Mouse (Mus musculus) WW6 (cell line): ENCODE results near the gene Ptprm.
A peak's percentile ranks its signal among the peaks of the same experiment; 100 is the strongest.

Experiments used
- DNase-seq: peaks from one replicate; pipeline ENCODE4 v3.0.0-alpha.2; 2013; ENCODE audit warnings: low read depth, low spot score

The Ptprm gene

GRCm38 (mm10) chr17:66783075-66783492 is 571.2 kb downstream of the Ptprm start:
- DNase-seq = no peak

GRCm38 (mm10) chr17:66781910-66782309 is 572.3 kb downstream of the Ptprm start:
- no peak for DNase-seq

- DNase-seq = no peak
These were observed 575.2 kb downstream of the Ptprm start for GRCm38 (mm10) chr17:66779026-66779425.

- DNase-seq = no peak
These were observed 584.6 kb downstream of the Ptprm start for GRCm38 (mm10) chr17:66769365-66770363.

- no peak for DNase-seq
These were observed 585.5 kb downstream of the Ptprm start for GRCm38 (mm10) chr17:66768689-66769275.

- DNase-seq = no peak
These were observed 588.1 kb downstream of the Ptprm start for GRCm38 (mm10) chr17:66766166-66766565.

GRCm38 (mm10) chr17:66764435-66764834 is 589.8 kb downstream of the Ptprm start:
- DNase-seq = no peak

GRCm38 (mm10) chr17:66762716-66763115 is 591.5 kb downstream of the Ptprm start:
- no peak for DNase-seq

GRCm38 (mm10) chr17:66761326-66762296 is 592.6 kb downstream of the Ptprm start:
- DNase-seq = no peak

GRCm38 (mm10) chr17:66757025-66757511 is 597.2 kb downstream of the Ptprm start:
- DNase-seq = no peak

GRCm38 (mm10) chr17:66756500-66756899 is 597.8 kb downstream of the Ptprm start:
- DNase-seq = no peak

GRCm38 (mm10) chr17:66755191-66755654 is 599.0 kb downstream of the Ptprm start:
- peak; percentile 47 for DNase-seq

GRCm38 (mm10) chr17:66754208-66754865 is 599.9 kb downstream of the Ptprm start:
- DNase-seq = no peak

GRCm38 (mm10) chr17:66751746-66752145 is 602.5 kb downstream of the Ptprm start:
- DNase-seq = no peak

- DNase-seq = no peak
These were observed 603.6 kb downstream of the Ptprm start for GRCm38 (mm10) chr17:66750481-66751206.

GRCm38 (mm10) chr17:66749976-66750375 is 604.3 kb downstream of the Ptprm start:
- no peak for DNase-seq

- no peak for DNase-seq
These were observed 607.8 kb downstream of the Ptprm start for GRCm38 (mm10) chr17:66746506-66746905.

GRCm38 (mm10) chr17:66743321-66743720 is 610.9 kb downstream of the Ptprm start:
- DNase-seq = no peak

- no peak for DNase-seq
These were observed 615.4 kb downstream of the Ptprm start for GRCm38 (mm10) chr17:66738779-66739345.

GRCm38 (mm10) chr17:66738331-66738730 is 615.9 kb downstream of the Ptprm start:
- DNase-seq = no peak
